Mouse (Mus musculus) lung, embryonic 16.5 days (tissue): ENCODE measurements around the gene Zfp600. TPM values are rescaled to one million over a fixed set of nuclear protein-coding genes. Genes with fewer than 3 reads are reported as not detected.
"Not testable (repeated sequence)": the region's sequence is repeated elsewhere in the genome, so short reads cannot be mapped to it uniquely, and the experiment has no call there.

ENCODE experiments used
- ATAC-seq: fragments of 200-750 bp; cut with Nextera tagmentation; 2 replicates; pipeline ENCODE4 v1.8.0; 2017; ENCODE audit warnings: low read depth, mild to moderate bottlenecking, moderate library complexity
- H3K27ac ChIP-seq: fragments of 300-500 bp; sonication (generic); 2 replicates; pipeline ENCODE4 v1.5.1; 2014; ENCODE audit warnings: mild to moderate bottlenecking, control low read depth, low read length
- H3K27me3 ChIP-seq: fragments of 300-500 bp; sonication (generic); 2 replicates; pipeline ENCODE4 v1.6.1; 2014; ENCODE audit warnings: low read depth, low read length, mixed read lengths; ENCODE audit not compliant: control insufficient read depth, insufficient read depth
- H3K36me3 ChIP-seq: fragments of 300-500 bp; sonication (generic); 2 replicates; pipeline ENCODE4 v1.6.1; 2014; ENCODE audit warnings: low read length; ENCODE audit not compliant: control insufficient read depth, insufficient read depth
- H3K4me1 ChIP-seq: fragments of 300-500 bp; sonication (generic); replicated peaks from 2 replicates; pipeline ENCODE4 v1.6.1; 2014; ENCODE audit warnings: low read length, mixed read lengths; ENCODE audit not compliant: control insufficient read depth, insufficient read depth
- H3K4me2 ChIP-seq: fragments of 300-500 bp; sonication (generic); 2 replicates; pipeline ENCODE4 v1.6.1; 2014; ENCODE audit warnings: low read depth, low read length, control low read depth
- H3K4me3 ChIP-seq: fragments of 300-500 bp; sonication (generic); 2 replicates; pipeline ENCODE4 v1.5.1; 2014; ENCODE audit warnings: mild to moderate bottlenecking, low read length, control low read depth
- H3K9ac ChIP-seq: fragments of 300-500 bp; sonication (generic); 2 replicates; pipeline ENCODE4 v1.6.1; 2014; ENCODE audit warnings: low read length, control low read depth
- H3K9me3 ChIP-seq: fragments of 300-500 bp; sonication (generic); 2 replicates; pipeline ENCODE4 v1.6.1; 2016; ENCODE audit warnings: low read length; ENCODE audit not compliant: control insufficient read depth
- WGBS: fragments of 180-500 bp; shearing (Covaris S2); extraction: QIAGEN DNeasy Blood & Tissue Kit; methylation state at CpG from one replicate; pipeline ENCODE4 v1.1.7; 2014; 5-methylcytosine and 5-hydroxymethylcytosine counted together
- polyA plus RNA-seq: library from polyadenylated mRNA; unstranded; fragments of >200 nt; fragmentation: Nextera tagmentation; extraction: Ambion mirVana; gene quantifications from 2 replicates; pipeline ENCODE4 v1.2.1, GENCODE M21; 2015

Gene Zfp600
- polyA plus RNA-seq, 1 experiment from 2014 or later, result not detected

DNA sequence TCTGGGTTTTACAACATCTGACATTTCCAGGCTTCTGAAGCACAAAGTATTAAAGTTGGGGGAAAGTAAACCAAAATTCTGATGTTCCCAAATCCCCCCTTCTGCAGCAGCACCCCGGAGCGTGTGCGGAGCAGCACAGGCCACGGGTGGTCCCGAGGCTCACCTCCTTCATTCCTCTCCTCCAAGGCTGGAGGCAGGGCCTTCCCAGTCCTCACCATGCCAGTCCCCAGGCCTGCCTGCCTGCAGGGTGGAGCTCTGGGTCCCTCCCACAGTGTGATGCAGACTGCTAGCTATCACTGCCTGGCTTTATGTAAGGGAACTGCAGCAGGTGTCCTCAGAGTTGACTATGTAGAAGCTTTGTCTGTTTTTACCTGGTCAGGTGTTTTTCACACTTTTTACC is 85.5 kb downstream of the Zfp600 start:
- WGBS, result 63% methylated on average over 5 of the region's 5 CpGs
- H3K4me2 ChIP-seq, H3K9ac ChIP-seq, H3K9me3 ChIP-seq, H3K36me3 ChIP-seq, H3K27me3 ChIP-seq, H3K4me3 ChIP-seq, H3K4me1 ChIP-seq, H3K27ac ChIP-seq, ATAC-seq: not testable (repeated sequence)

Other genes starting within 250 kb of the Zfp600 start
- gene Zfp987, start 59.5 kb upstream of the Zfp600 start, polyA plus RNA-seq, result 0.09 TPM in 1 of 2 replicates, not detected in the other